Mouse (Mus musculus) heart, postnatal 0 days (tissue): ENCODE data around the gene Slc22a6.

ENCODE experiments used
- CTCF ChIP-seq: IDR thresholded peaks from 2 replicates; pipeline ENCODE4 v1.5.1; 2016; ENCODE audit warnings: antibody characterized with exemption, control low read depth, low read depth
- EP300 ChIP-seq: IDR thresholded peaks from 2 replicates; pipeline ENCODE4 v1.6.1; 2016; ENCODE audit warnings: antibody characterized with exemption, low read depth

DNA sequence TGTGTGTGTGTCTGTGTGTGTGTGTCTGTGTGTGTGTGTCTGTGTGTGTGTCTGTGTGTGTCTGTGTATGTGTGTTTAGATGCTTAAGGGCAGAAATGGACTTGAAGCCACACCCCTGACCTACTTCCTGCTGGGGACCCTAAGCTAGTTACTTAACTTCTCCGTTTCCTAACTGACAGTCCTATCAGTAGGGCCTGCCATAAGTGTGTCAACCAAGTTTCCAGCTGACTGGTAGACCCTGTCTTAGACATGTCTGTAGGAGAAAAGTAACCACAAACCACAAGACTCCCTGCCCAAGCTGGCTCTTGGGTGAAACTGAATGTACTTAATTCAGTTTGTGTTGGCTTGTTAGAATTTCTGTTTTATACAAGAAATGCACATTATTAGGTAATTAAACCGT lies 25.7 kb upstream of the Slc22a6 start:
- TF ChIP-seq EP300 (no peak), CTCF (no peak)
